Mouse (Mus musculus) forebrain, embryonic 16.5 days (tissue): Measurements from ENCODE around the gene Slc5a4b. TPM values are rescaled to one million over a fixed set of nuclear protein-coding genes. Genes with fewer than 3 reads are reported as not detected.

Experiments used
- ATAC-seq: fragments of 200-750 bp; cut with Nextera tagmentation; 2 replicates; pipeline ENCODE4 v1.8.0; 2017; ENCODE audit warnings: mild to moderate bottlenecking, moderate library complexity
- H3K27ac ChIP-seq: fragments of 300-500 bp; sonication (generic); 2 replicates; pipeline ENCODE4 v1.5.1; 2014; ENCODE audit warnings: low read length, control low read depth
- H3K27me3 ChIP-seq: fragments of 300-500 bp; sonication (generic); replicated peaks from 2 replicates; pipeline ENCODE4 v1.6.1; 2014; ENCODE audit warnings: low read length; ENCODE audit not compliant: control insufficient read depth, insufficient read depth
- H3K36me3 ChIP-seq: fragments of 300-500 bp; sonication (generic); 2 replicates; pipeline ENCODE4 v1.6.1; 2014; ENCODE audit not compliant: control insufficient read depth, insufficient read depth
- H3K4me1 ChIP-seq: fragments of 300-500 bp; sonication (generic); replicated peaks from 2 replicates; pipeline ENCODE4 v1.6.1; 2014; ENCODE audit warnings: low read length; ENCODE audit not compliant: control insufficient read depth, insufficient read depth
- H3K4me2 ChIP-seq: fragments of 300-500 bp; sonication (generic); 2 replicates; pipeline ENCODE4 v1.6.1; 2014; ENCODE audit warnings: mild to moderate bottlenecking, low read length, control low read depth
- H3K4me3 ChIP-seq: fragments of 300-500 bp; sonication (generic); replicated peaks from 2 replicates; pipeline ENCODE4 v1.5.1; 2014; ENCODE audit warnings: mild to moderate bottlenecking, low read length, control low read depth
- H3K9ac ChIP-seq: fragments of 300-500 bp; sonication (generic); replicated peaks from 2 replicates; pipeline ENCODE4 v1.6.1; 2014; ENCODE audit warnings: low read depth, low read length, control low read depth
- H3K9me3 ChIP-seq: fragments of 300-500 bp; sonication (generic); 2 replicates; pipeline ENCODE4 v1.6.1; 2016; ENCODE audit warnings: low read length; ENCODE audit not compliant: control insufficient read depth
- WGBS: fragments of 180-500 bp; shearing (Covaris S2); extraction: QIAGEN DNeasy Blood & Tissue Kit; methylation state at CpG from one replicate; pipeline ENCODE4 v1.1.7; 2014; 5-methylcytosine and 5-hydroxymethylcytosine counted together
- polyA plus RNA-seq: library from polyadenylated mRNA; unstranded; fragments of >200 nt; fragmentation: Nextera tagmentation; extraction: Ambion mirVana; gene quantifications from 2 replicates; pipeline ENCODE4 v1.2.1, GENCODE M21; 2015

The Slc5a4b gene
- polyA plus RNA-seq, 1 experiment from 2014 or later: not detected

DNA sequence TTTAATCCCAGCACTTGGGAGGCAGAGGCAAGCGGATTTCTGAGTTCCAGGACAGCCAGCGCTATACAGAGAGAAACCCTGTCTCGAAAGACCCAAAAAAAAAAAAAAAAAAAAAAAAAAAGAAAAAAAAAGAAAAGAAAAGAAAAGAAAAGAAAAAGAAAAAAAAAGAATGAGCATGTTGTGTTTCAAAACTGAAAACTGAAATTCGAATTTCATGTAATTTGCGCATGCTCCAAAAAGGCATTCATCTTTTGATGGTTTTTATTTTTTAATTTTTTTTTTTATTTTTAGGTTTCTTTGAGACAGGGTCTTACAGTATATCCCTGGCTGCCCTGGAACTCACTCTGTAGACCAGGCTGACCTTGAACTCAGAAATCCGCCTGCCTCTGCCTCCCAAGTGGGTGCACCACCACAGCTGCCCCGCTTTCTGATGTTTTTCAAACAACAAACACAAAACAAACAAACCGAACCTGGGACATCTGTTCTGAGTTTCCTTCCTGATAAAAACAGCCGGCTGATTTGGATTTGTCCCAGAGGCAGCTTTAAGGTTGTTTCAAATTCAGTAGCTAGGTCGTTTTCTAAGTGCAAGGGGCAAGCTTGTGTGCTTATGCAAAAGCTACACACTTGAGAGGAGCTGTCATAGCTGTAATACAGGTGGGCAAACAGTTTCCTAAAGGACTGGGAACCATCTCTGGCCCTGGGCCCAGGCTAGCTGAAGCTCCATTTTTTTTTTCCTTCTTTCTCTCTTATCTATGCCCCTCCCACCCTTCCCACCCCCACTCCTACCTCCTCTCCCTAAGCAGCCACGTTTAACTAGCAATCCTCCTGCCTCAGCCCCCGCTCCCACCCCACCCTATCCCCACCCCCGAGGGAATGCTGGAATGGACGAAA, 79.0 kb downstream of the Slc5a4b start:
- no peaks in the 10 kb centered on the region for H3K27me3 ChIP-seq
- peak overlapping the region; percentile 87 for H3K9ac ChIP-seq
- peak overlapping the region; percentile 65 for H3K4me2 ChIP-seq
- 49% methylated on average over 14 of the region's 14 CpGs for WGBS
- H3K4me3 ChIP-seq: peak overlapping the region; percentile 77
- no peaks in the 10 kb centered on the region for H3K9me3 ChIP-seq
- no peaks in the 10 kb centered on the region for H3K36me3 ChIP-seq
- H3K27ac ChIP-seq: peak overlapping the region; percentile 69
- peaks cover 11% of the 10 kb centered on the region for H3K4me1 ChIP-seq
- ATAC-seq: no peak; the same call in 1 of the 2 replicates

DNA sequence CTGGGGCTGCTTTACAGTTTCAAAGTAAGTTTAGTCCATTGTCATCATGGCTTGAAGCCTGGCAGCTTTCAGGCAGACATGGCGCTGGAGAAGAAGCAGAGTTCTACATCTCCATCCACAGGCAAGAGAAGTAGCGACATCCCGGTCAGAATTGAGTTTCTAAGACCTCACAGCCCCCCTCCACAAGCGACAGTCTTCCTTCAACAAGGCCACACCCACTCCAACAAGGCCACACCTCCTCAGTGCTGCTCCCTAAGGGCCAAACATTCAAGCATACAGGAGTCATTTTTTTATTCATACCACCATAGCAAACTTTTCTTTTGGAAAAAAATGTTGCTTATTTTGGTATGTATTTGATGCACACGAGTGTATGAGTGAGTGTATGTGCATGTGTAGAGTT, 80.3 kb downstream of the Slc5a4b start:
- ATAC-seq: no peak
- no peak overlapping the region for H3K9ac ChIP-seq

DNA sequence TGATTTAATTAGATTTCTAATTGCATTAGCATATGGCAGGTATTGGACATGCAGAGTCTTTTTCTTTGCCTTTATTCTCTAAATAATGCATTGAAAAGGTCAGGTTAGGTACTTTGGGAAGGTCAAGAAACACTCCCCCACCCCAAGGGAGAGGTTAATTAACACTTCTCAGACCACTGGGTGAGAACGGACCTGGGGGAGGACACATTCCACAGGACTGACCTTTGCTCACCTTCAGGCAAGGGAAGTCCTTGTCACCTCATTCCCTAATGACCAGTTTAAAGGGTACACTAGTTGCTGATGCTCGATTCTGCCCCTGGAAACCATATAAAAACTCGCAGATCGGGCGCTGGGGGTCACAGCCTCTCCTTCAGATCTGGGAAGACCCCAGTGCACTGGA, 81.5 kb downstream of the Slc5a4b start:
- 59% methylated on average over 5 of the region's 5 CpGs for WGBS
- ATAC-seq: no peak
- no peaks in the 10 kb centered on the region for H3K9me3 ChIP-seq
- H3K9ac ChIP-seq: no peak overlapping the region
- H3K27ac ChIP-seq: no peak overlapping the region
- no peak overlapping the region for H3K4me3 ChIP-seq
- H3K4me1 ChIP-seq: peaks cover 11% of the 10 kb centered on the region
- H3K4me2 ChIP-seq: no peak overlapping the region
- no peaks in the 10 kb centered on the region for H3K36me3 ChIP-seq
- no peaks in the 10 kb centered on the region for H3K27me3 ChIP-seq

More for the DNA sequence above, 80.3 kb downstream of the Slc5a4b start:
- Histone ChIP-seq H3K27ac (no peak overlapping the region), H3K4me1 (peaks cover 11% of the 10 kb centered on the region), H3K4me2 (no peak overlapping the region), H3K27me3 (no peaks in the 10 kb centered on the region), H3K4me3 (no peak overlapping the region), H3K36me3 (no peaks in the 10 kb centered on the region), H3K9me3 (no peaks in the 10 kb centered on the region)
- WGBS: 60% methylated on average over 5 of the region's 5 CpGs

DNA sequence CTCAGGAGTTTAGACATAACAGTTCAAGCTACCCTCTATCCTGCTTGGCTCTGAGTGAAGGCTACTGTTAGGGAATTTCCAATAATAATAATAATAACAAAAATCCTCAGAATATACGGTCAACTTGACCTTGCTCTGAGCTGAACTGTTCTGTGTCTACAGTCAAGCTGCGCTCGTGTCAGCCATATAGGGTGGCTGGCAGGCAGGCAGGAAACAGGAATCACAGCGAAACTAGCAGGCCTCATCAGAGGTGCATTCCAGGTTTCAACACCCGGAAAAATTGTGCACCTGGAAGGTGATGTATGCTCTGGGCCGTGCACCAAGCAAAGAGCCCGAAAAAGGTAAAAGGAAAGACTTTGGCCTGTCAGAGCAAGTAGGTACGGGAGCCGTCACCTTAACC, 82.4 kb downstream of the Slc5a4b start:
- Histone ChIP-seq H3K4me3 (no peak overlapping the region), H3K4me1 (peaks cover 8% of the 10 kb centered on the region; the same call in 1 of the 2 replicates), H3K27ac (no peak overlapping the region), H3K27me3 (no peaks in the 10 kb centered on the region), H3K36me3 (no peaks in the 10 kb centered on the region), H3K4me2 (no peak overlapping the region), H3K9ac (no peak overlapping the region), H3K9me3 (no peaks in the 10 kb centered on the region)
- 75% methylated on average over 9 of the region's 9 CpGs for WGBS
- ATAC-seq: no peak

DNA sequence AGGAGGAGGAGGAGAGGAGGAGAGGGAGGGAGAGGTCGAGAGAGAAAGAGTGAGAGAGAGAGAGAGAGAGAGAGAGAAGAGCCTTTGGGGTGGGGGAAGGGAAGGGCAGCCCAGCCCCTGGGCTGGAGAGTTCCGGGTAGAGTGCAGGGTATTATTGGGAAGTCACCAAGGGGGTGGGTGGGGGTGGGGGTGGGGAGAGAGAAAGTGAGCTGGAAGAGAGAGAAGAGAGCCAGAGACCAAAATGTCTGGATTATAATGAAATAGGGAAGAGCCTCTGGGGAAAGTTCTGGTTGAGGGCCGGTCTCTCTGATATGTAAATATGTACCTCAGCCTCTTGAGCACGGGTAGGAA, 82.8 kb downstream of the Slc5a4b start:
- 28% methylated on average over 4 of the region's 4 CpGs for WGBS
- Histone ChIP-seq H3K4me2 (no peak overlapping the region), H3K4me1 (peaks cover 5% of the 10 kb centered on the region; the same call in 1 of the 2 replicates), H3K36me3 (no peaks in the 10 kb centered on the region), H3K9ac (no peak overlapping the region), H3K27ac (no peak overlapping the region), H3K4me3 (no peak overlapping the region), H3K9me3 (no peaks in the 10 kb centered on the region), H3K27me3 (no peaks in the 10 kb centered on the region)
- no peak for ATAC-seq

DNA sequence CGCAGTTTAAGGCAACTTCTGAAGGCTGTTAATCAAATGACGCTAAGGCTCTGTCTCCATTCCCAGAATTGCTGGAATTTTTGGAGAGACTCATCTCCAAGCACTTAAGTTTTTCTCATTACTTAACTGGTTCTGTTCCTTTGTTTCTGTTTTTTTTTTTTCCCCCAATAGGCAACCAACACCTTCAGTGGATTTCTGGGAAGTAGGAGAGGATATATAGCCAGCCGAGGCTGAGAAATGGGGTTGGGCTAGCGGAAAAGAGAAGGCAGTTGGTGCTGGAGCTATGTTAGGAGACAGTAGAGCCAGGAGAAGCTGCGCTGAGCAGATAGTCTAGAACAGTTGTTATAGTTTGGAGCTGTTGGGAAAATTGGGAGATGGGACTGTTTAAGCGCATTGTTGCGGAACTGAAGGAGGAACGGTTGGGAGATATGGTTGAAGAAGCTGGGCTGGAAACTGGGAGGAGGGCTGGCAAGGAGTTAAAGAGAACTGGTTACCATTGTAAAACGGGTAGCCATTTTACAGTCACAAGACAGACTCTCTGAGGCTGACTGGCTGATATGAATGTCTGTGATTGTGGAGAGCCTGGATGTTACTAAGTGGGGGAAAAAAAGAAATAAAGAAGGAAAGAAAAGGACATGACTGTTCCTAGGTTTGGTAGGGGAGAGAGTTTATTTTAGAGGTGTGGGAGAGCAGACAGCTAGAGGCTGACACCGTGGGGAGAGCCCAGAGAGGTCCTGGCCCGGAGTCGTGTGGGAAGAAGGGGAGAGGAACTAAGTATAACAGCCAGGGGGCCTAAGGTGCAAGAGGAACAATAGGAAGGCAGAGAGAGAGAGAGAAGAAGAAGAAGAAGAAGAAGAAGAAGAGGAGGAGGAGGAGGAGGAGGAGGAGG, 83.4 kb downstream of the Slc5a4b start:
- WGBS: 70% methylated on average over 11 of the region's 12 CpGs
- no peak for ATAC-seq

DNA sequence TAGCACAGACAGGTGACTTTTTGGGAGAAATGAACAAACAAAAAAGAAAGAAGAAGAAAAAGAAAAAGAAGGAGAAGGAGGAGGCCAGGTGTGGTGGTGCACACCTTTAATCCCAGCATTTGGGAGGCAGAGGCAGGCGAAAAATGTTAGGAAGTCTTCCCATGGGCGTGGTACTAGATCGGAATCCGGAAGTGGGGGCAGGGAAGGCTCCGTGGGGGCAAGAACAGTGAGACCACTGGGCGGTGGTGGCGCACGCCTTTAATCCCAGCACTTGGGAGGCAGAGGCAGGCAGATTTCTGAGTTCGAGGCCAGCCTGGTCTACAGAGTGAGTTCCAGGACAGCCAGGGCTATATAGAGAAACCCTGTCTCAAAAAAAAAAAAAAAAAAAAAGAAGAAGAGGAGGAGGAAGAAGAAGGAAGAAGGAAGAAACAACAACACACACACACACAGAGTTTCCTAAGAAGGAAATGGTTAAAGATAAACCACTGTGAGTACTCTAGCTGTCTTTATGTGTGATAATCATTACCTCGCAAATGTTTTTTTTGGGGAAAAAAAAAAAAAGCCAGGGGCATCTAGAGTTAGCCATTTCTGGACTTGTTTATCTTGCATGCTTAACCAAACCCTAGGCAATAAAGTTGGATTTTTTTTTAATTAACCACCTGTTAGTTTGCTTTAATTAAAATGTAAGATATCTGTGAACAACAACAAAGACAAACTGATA, 85.1 kb downstream of the Slc5a4b start:
- 93% methylated on average over 10 of the region's 10 CpGs for WGBS
- no peaks in the 10 kb centered on the region for H3K4me1 ChIP-seq
- ATAC-seq: no peak
- no peaks in the 10 kb centered on the region for H3K27me3 ChIP-seq
- no peaks in the 10 kb centered on the region for H3K36me3 ChIP-seq
- no peak overlapping the region for H3K4me2 ChIP-seq
- H3K9ac ChIP-seq: no peak overlapping the region
- no peaks in the 10 kb centered on the region for H3K9me3 ChIP-seq
- H3K4me3 ChIP-seq: no peak overlapping the region
- no peak overlapping the region for H3K27ac ChIP-seq

More for the DNA sequence above, 83.4 kb downstream of the Slc5a4b start:
- Histone ChIP-seq H3K27ac (no peak overlapping the region), H3K27me3 (no peaks in the 10 kb centered on the region), H3K9ac (no peak overlapping the region), H3K36me3 (no peaks in the 10 kb centered on the region), H3K4me1 (0 out of 2 replicates have a peak, but pooled peaks cover 4% of the 10 kb centered on the region), H3K9me3 (no peaks in the 10 kb centered on the region), H3K4me2 (no peak overlapping the region), H3K4me3 (no peak overlapping the region)

DNA sequence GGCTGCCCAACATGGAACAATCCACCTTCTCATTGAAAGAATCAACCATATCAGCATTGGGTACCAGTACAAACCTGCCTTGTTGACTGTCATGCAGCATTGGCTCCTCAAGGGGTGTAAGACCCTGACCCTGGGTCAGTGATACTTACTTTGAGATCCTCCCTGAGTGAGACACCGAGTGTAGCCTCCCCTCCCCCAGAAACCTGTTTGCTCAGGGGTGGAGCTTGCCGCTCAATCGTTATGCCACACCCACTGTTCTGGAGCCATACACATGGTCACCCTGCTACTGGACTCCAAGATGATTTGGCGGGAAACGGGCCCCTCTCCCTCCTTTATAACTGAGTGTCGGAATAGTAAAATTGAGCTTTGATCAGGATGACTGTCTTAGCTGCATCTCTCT, 86.8 kb downstream of the Slc5a4b start:
- Histone ChIP-seq H3K4me1 (no peaks in the 10 kb centered on the region), H3K4me2 (no peak overlapping the region), H3K9me3 (no peaks in the 10 kb centered on the region), H3K36me3 (no peaks in the 10 kb centered on the region), H3K27me3 (no peaks in the 10 kb centered on the region), H3K9ac (no peak overlapping the region), H3K27ac (no peak overlapping the region), H3K4me3 (no peak overlapping the region)
- ATAC-seq: no peak
- WGBS: 92% methylated on average over 6 of the region's 6 CpGs

DNA sequence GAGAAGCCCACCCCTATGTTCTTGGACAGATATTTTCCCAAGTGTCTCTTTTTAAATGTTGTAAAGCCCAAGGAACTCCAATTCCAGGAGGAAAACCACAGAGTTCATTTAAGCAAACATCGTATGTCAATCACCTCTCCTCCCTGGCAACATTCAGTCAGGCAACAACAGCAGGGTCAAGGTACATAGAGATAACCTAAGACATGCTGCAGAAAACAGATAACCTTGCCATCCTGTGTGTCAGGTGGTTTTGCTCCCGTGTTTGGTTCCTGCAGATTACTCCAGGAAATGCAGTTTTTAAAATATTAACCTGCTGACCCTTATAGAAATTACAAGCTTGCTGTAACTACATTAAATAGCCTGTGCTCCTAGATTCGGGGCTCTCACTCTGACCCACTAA, 89.0 kb downstream of the Slc5a4b start:
- WGBS: 83% methylated on average over 3 of the region's 3 CpGs
- no peak for ATAC-seq
- H3K27ac ChIP-seq: no peak overlapping the region
- H3K4me2 ChIP-seq: no peak overlapping the region
- H3K4me1 ChIP-seq: no peaks in the 10 kb centered on the region
- no peaks in the 10 kb centered on the region for H3K36me3 ChIP-seq
- no peaks in the 10 kb centered on the region for H3K27me3 ChIP-seq
- H3K4me3 ChIP-seq: no peak overlapping the region
- no peaks in the 10 kb centered on the region for H3K9me3 ChIP-seq
- H3K9ac ChIP-seq: no peak overlapping the region
